Mouse (Mus musculus) midbrain, embryonic 16.5 days (tissue): Measurements from ENCODE around the gene Bub3. TPM values are rescaled to one million over a fixed set of nuclear protein-coding genes. Genes with fewer than 3 reads are reported as not detected.

ENCODE experiments used
- ATAC-seq: fragments of 200-750 bp; cut with Nextera tagmentation; 2 replicates; pipeline ENCODE4 v1.8.0; 2017; ENCODE audit warnings: moderate TSS enrichment
- H3K27ac ChIP-seq: fragments of 300-500 bp; sonication (generic); 2 replicates; pipeline ENCODE4 v1.5.1; 2014; ENCODE audit warnings: mild to moderate bottlenecking, low read length, mixed read lengths
- H3K27me3 ChIP-seq: fragments of 300-500 bp; sonication (generic); 2 replicates; pipeline ENCODE4 v1.6.1; 2014; ENCODE audit warnings: low read depth, low read length, mixed read lengths; ENCODE audit not compliant: control insufficient read depth, insufficient read depth
- H3K36me3 ChIP-seq: fragments of 300-500 bp; sonication (generic); 2 replicates; pipeline ENCODE4 v1.6.1; 2014; ENCODE audit warnings: mild to moderate bottlenecking, low read length, moderate library complexity, mixed read lengths; ENCODE audit not compliant: control insufficient read depth, insufficient read depth
- H3K4me1 ChIP-seq: fragments of 300-500 bp; sonication (generic); 2 replicates; pipeline ENCODE4 v1.6.1; 2014; ENCODE audit warnings: mild to moderate bottlenecking, low read length, mixed read lengths; ENCODE audit not compliant: control insufficient read depth, insufficient read depth
- H3K4me2 ChIP-seq: fragments of 300-500 bp; sonication (generic); 2 replicates; pipeline ENCODE4 v1.6.1; 2014; ENCODE audit warnings: mild to moderate bottlenecking, low read length, mixed read lengths
- H3K4me3 ChIP-seq: fragments of 300-500 bp; sonication (generic); 2 replicates; pipeline ENCODE4 v1.5.1; 2014; ENCODE audit warnings: low read depth, mild to moderate bottlenecking, low read length, moderate library complexity, mixed read lengths
- H3K9ac ChIP-seq: fragments of 300-500 bp; sonication (generic); 2 replicates; pipeline ENCODE4 v1.6.1; 2014; ENCODE audit warnings: low read depth, low read length, mixed read lengths
- H3K9me3 ChIP-seq: fragments of 300-500 bp; sonication (generic); replicated peaks from 2 replicates; pipeline ENCODE4 v1.6.1; 2014; ENCODE audit warnings: mild to moderate bottlenecking, low read length, mixed read lengths; ENCODE audit not compliant: control insufficient read depth, poor library complexity, severe bottlenecking
- WGBS: fragments of 180-500 bp; shearing (Covaris S2); extraction: QIAGEN DNeasy Blood & Tissue Kit; methylation state at CpG from one replicate; pipeline ENCODE4 v1.1.7; 2014; 5-methylcytosine and 5-hydroxymethylcytosine counted together
- polyA plus RNA-seq: library from polyadenylated mRNA; unstranded; fragments of >200 nt; fragmentation: Nextera tagmentation; extraction: Ambion mirVana; gene quantifications from 2 replicates; pipeline ENCODE4 v1.2.1, GENCODE M21; 2015

Bub3 gene
- polyA plus RNA-seq, result 146 and 160 TPM in 2 replicates

DNA sequence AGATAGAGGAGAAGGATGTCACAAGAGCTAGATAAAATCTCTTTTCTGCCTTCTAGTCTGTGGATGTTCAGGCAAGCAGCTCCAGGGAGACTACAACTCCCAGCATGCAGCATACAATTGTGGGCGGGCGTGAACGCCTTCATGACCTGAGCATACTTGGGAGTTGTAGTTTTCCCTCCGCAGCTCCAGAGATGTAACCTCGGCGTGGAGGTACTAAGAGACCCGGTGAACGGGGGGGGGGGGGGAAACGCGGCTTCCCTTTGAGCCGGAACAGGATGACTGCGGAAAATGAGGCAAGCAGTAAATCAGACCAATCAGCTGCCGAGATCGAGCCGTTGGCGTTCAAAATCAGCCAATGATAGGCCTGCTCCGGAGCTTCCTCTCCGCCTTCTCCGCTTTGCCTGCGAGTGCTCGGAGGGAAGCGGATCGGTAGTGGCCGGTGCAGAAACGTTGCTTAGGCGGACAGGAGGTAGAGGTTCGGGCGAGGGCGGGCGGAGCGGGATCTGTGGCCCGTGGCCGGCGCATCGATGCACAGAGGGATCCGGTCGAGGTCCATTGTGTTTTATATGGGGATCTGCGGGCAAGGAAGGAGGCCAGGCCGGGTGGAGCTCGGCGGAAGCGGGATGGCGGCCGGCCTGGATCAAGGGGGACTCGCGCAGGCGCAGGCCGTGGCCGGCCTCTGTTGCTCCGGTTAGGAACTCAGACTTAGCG is at the start of gene Bub3:
Gene Bub3, plus strand, starts transcription at position 237 of the 711 bp plus-strand sequence.
- H3K27ac ChIP-seq, result peak within 1 kb of the TSS; percentile 94
- H3K4me2 ChIP-seq, result peak within 1 kb of the TSS; percentile 89
- H3K4me1 ChIP-seq, result peaks cover 16% of the 10 kb centered on the region
- no peaks in the 10 kb centered on the region for H3K9me3 ChIP-seq
- ATAC-seq, result peak; percentile 97
- H3K9ac ChIP-seq, result peak within 1 kb of the TSS; percentile 94
- peak within 1 kb of the TSS; percentile 83 for H3K4me3 ChIP-seq
- peaks cover 15% of the 10 kb centered on the region for H3K27me3 ChIP-seq
- 0% methylated on average over 46 of the region's 51 CpGs for WGBS
- peaks cover 10% of the 10 kb centered on the region; the same call in 1 of the 2 replicates for H3K36me3 ChIP-seq

GRCm38 (mm10) chr7:131539979-131540378 is 20.0 kb upstream of the Bub3 start:
- WGBS, result 2% methylated on average over 7 of the region's 7 CpGs
- peaks cover 57% of the 10 kb centered on the region for H3K27me3 ChIP-seq
- H3K9me3 ChIP-seq, result no peaks in the 10 kb centered on the region
- H3K4me2 ChIP-seq, result no peak overlapping the region
- peaks cover 8% of the 10 kb centered on the region for H3K4me1 ChIP-seq
- peak; percentile 62; the same call in 1 of the 2 replicates for ATAC-seq
- H3K27ac ChIP-seq, result no peak overlapping the region
- H3K36me3 ChIP-seq, result no peaks in the 10 kb centered on the region
- H3K4me3 ChIP-seq, result no peak overlapping the region
- no peak overlapping the region for H3K9ac ChIP-seq

GRCm38 (mm10) chr7:131541184-131542114 is 18.6 kb upstream of the Bub3 start:
- H3K9ac ChIP-seq, result no peak overlapping the region
- no peak overlapping the region for H3K27ac ChIP-seq
- no peaks in the 10 kb centered on the region for H3K9me3 ChIP-seq
- WGBS, result under 1% methylated on average over 41 of the region's 41 CpGs
- H3K27me3 ChIP-seq, result peaks cover 66% of the 10 kb centered on the region
- H3K36me3 ChIP-seq, result no peaks in the 10 kb centered on the region
- H3K4me1 ChIP-seq, result peaks cover 8% of the 10 kb centered on the region
- no peak for ATAC-seq
- peak overlapping the region; percentile 46 for H3K4me2 ChIP-seq
- H3K4me3 ChIP-seq, result peak overlapping the region; percentile 27

GRCm38 (mm10) chr7:131542115-131542871 is 17.7 kb upstream of the Bub3 start, which contains the start of gene Hmx3:
Hmx3 (plus strand) TSS chr7:131542867.
- ATAC-seq, result no peak; the same call in 1 of the 2 replicates
- peak within 1 kb of the TSS; percentile 27 for H3K4me3 ChIP-seq
- H3K27me3 ChIP-seq, result peaks cover 67% of the 10 kb centered on the region
- peak within 1 kb of the TSS; percentile 30; the same call in 1 of the 2 replicates for H3K9ac ChIP-seq
- H3K4me2 ChIP-seq, result peak within 1 kb of the TSS; percentile 46
- peaks cover 8% of the 10 kb centered on the region for H3K4me1 ChIP-seq
- H3K36me3 ChIP-seq, result no peaks in the 10 kb centered on the region
- no peak within 1 kb of the TSS for H3K27ac ChIP-seq
- under 1% methylated on average over 65 of the region's 65 CpGs for WGBS
- no peaks in the 10 kb centered on the region for H3K9me3 ChIP-seq

DNA sequence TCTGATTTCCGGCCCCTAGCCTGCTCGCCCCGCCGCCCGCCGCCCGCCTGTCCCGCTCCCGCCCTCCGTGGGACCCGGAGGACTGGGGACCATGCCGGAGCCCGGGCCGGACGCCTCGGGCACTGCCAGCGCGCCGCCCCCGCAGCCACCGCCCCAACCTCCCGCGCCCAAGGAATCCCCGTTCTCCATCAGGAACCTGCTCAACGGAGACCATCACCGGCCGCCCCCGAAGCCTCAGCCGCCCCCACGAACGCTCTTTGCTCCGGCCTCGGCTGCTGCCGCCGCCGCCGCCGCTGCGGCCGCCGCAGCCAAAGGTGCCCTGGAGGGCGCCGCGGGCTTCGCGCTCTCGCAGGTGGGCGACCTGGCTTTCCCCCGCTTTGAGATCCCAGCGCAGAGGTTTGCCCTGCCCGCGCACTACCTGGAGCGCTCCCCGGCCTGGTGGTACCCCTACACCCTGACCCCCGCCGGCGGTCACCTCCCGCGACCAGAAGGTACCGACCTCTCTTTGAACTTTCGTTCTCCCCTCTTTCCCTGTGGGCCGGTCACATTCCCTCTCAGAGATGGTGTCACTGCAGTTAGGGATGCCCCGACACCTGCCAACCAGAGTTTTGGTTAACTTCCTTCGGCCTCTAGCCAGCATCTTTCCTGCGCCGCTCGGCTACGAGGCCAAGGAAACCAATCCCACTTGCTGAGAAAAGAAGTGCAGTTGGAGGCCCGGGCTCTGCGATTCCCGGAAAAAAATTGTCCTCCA is 17.0 kb upstream of the Bub3 start:
- no peaks in the 10 kb centered on the region for H3K36me3 ChIP-seq
- no peaks in the 10 kb centered on the region for H3K9me3 ChIP-seq
- no peak for ATAC-seq
- WGBS, result under 1% methylated on average over 63 of the region's 71 CpGs
- H3K27ac ChIP-seq, result no peak overlapping the region
- H3K4me3 ChIP-seq, result peak overlapping the region; percentile 27
- H3K4me1 ChIP-seq, result peaks cover 8% of the 10 kb centered on the region
- H3K9ac ChIP-seq, result peak overlapping the region; percentile 30; the same call in 1 of the 2 replicates
- H3K27me3 ChIP-seq, result peaks cover 67% of the 10 kb centered on the region
- H3K4me2 ChIP-seq, result peak overlapping the region; percentile 46

DNA sequence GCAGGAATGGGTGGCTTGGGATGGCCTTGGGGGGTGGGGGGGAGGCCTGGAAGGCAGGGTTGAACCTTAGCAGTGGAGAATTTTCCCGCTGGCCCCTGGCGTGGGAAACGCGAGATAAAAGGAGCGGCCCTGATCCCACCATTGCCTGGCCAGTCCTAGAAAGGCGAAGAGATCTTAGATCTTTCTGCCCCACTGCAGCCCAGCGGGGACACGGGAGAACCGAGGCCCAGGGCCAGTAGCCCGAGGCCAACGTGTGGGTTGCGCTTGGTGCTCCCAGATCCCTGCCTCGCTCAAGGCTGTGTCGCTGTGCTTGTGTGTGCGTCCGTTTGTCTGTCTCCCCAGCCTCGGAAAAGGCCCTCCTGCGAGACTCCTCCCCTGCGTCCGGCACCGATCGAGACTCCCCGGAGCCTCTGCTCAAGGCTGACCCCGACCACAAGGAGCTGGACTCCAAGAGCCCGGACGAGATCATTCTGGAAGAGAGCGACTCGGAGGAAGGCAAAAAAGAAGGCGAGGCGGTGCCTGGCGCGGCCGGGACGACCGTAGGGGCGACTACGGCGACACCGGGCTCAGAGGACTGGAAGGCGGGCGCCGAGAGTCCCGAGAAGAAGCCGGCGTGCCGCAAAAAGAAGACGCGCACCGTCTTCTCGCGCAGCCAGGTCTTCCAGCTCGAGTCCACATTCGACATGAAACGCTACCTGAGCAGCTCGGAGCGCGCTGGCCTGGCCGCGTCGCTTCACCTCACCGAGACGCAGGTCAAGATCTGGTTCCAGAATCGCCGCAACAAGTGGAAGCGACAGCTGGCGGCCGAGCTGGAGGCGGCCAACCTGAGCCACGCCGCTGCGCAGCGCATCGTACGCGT is 16.2 kb upstream of the Bub3 start:
- peak overlapping the region; percentile 27 for H3K4me3 ChIP-seq
- under 1% methylated on average over 75 of the region's 75 CpGs for WGBS
- peaks cover 8% of the 10 kb centered on the region for H3K4me1 ChIP-seq
- H3K9ac ChIP-seq, result no peak overlapping the region
- H3K27ac ChIP-seq, result no peak overlapping the region
- ATAC-seq, result no peak
- no peak overlapping the region for H3K4me2 ChIP-seq
- H3K27me3 ChIP-seq, result peaks cover 66% of the 10 kb centered on the region
- no peaks in the 10 kb centered on the region for H3K36me3 ChIP-seq
- no peaks in the 10 kb centered on the region for H3K9me3 ChIP-seq

- Histone ChIP-seq H3K4me2 (no peak overlapping the region), H3K9me3 (no peaks in the 10 kb centered on the region), H3K9ac (no peak overlapping the region), H3K27me3 (peaks cover 65% of the 10 kb centered on the region), H3K36me3 (no peaks in the 10 kb centered on the region), H3K27ac (no peak overlapping the region), H3K4me3 (no peak overlapping the region), H3K4me1 (peaks cover 8% of the 10 kb centered on the region)
- ATAC-seq, result no peak
- WGBS, result 1% methylated on average over 5 of the region's 5 CpGs
These were observed 15.2 kb upstream of the Bub3 start for GRCm38 (mm10) chr7:131544871-131545270.
